Mouse (Mus musculus) heart, embryonic 14.5 days (tissue): ENCODE data around the gene Vav2. TPM values are rescaled to one million over a fixed set of nuclear protein-coding genes. Genes with fewer than 3 reads are reported as not detected.

Experiments
- ATAC-seq: fragments of 200-750 bp; cut with Nextera tagmentation; 2 replicates; pipeline ENCODE4 v1.8.0; 2017; ENCODE audit warnings: low read depth, moderate TSS enrichment; ENCODE audit not compliant: insufficient number of reproducible peaks, insufficient read depth, low FRiP score
- H3K27ac ChIP-seq, 2 experiments: fragments of 200-500 bp in 1 of 2; fragments of 300-500 bp in 1 of 2; sonication (generic) in 1 of 2; replicated peaks in 1 of 2; 2 replicates each; pipeline ENCODE4 v1.5.1; 2012 to 2014; ENCODE audit warnings: low read depth in 2 of 2, low read length in 2 of 2, control low read depth in 1 of 2, mild to moderate bottlenecking in 1 of 2, mixed read lengths in 1 of 2; ENCODE audit not compliant: control insufficient read depth in 1 of 2, insufficient read depth in 1 of 2
- H3K27me3 ChIP-seq: fragments of 300-500 bp; sonication (generic); 2 replicates; pipeline ENCODE4 v1.6.1; 2014; ENCODE audit warnings: mild to moderate bottlenecking, low read length, control low read depth; ENCODE audit not compliant: control insufficient read depth, insufficient read depth
- H3K36me3 ChIP-seq: fragments of 300-500 bp; sonication (generic); 2 replicates; pipeline ENCODE4 v1.6.1; 2014; ENCODE audit warnings: mild to moderate bottlenecking, control low read depth, low read length, mixed read lengths; ENCODE audit not compliant: control insufficient read depth, insufficient read depth
- H3K4me1 ChIP-seq, 2 experiments: fragments of 200-500 bp in 1 of 2; fragments of 300-500 bp in 1 of 2; sonication (generic) in 1 of 2; 2 replicates each; pipeline ENCODE4 v1.6.1; 2012 to 2014; ENCODE audit warnings: low read length in 2 of 2, control low read depth in 1 of 2, mixed read lengths in 1 of 2; ENCODE audit not compliant: control insufficient read depth in 2 of 2, insufficient read depth in 2 of 2
- H3K4me2 ChIP-seq: fragments of 300-500 bp; sonication (generic); 2 replicates; pipeline ENCODE4 v1.6.1; 2014; ENCODE audit warnings: mild to moderate bottlenecking, low read length
- H3K4me3 ChIP-seq, 2 experiments: fragments of 200-500 bp in 1 of 2; fragments of 300-500 bp in 1 of 2; sonication (generic) in 1 of 2; 2 replicates each; pipeline ENCODE4 v1.5.1; 2012 to 2014; ENCODE audit warnings: low read length in 2 of 2, mild to moderate bottlenecking in 2 of 2, control low read depth in 1 of 2, low read depth in 1 of 2, moderate library complexity in 1 of 2; ENCODE audit not compliant: control insufficient read depth in 1 of 2, insufficient read depth in 1 of 2
- H3K9ac ChIP-seq: fragments of 300-500 bp; sonication (generic); 2 replicates; pipeline ENCODE4 v1.6.1; 2014; ENCODE audit warnings: mild to moderate bottlenecking, low read length
- H3K9me3 ChIP-seq: fragments of 300-500 bp; sonication (generic); 2 replicates; pipeline ENCODE4 v1.6.1; 2016; ENCODE audit warnings: low read length, control low read depth; ENCODE audit not compliant: control insufficient read depth
- WGBS: fragments of 180-500 bp; shearing (Covaris S2); extraction: QIAGEN DNeasy Blood & Tissue Kit; methylation state at CpG from one replicate; pipeline ENCODE4 v1.1.7; 2014; 5-methylcytosine and 5-hydroxymethylcytosine counted together
- polyA plus RNA-seq: library from polyadenylated mRNA; unstranded; fragments of >200 nt; fragmentation: Nextera tagmentation; extraction: Ambion mirVana; gene quantifications from 2 replicates; pipeline ENCODE4 v1.2.1, GENCODE M21; 2014

The Vav2 gene
- polyA plus RNA-seq, 1 experiment from 2014 or later = 4.1 TPM

GRCm38 (mm10) chr2:27377876-27378275, 49.0 kb downstream of the Vav2 start:
- 43% methylated on average over 4 of the region's 4 CpGs for WGBS
- Histone ChIP-seq H3K36me3 (no peaks in the 10 kb centered on the region), H3K4me1 (peaks cover 25 to 32% of the 10 kb centered on the region in 2 experiments), H3K27ac (no peak overlapping the region), H3K27me3 (peaks cover 3% of the 10 kb centered on the region), H3K4me2 (no peak overlapping the region), H3K9me3 (no peaks in the 10 kb centered on the region), H3K4me3 (no peak overlapping the region), H3K9ac (no peak overlapping the region)
- ATAC-seq = no peak

- Histone ChIP-seq H3K9ac (no peak overlapping the region), H3K36me3 (no peaks in the 10 kb centered on the region), H3K27ac (no peak overlapping the region), H3K4me3 (no peak overlapping the region), H3K27me3 (peaks cover 3% of the 10 kb centered on the region), H3K9me3 (no peaks in the 10 kb centered on the region), H3K4me2 (no peak overlapping the region), H3K4me1 (peaks cover 26 to 36% of the 10 kb centered on the region in 2 experiments)
- whole genome bisulfite sequencing = 83% methylated on average over 8 of the region's 8 CpGs
- ATAC-seq = no peak
Observed at GRCm38 (mm10) chr2:27377164-27377563, 49.7 kb downstream of the Vav2 start.

DNA sequence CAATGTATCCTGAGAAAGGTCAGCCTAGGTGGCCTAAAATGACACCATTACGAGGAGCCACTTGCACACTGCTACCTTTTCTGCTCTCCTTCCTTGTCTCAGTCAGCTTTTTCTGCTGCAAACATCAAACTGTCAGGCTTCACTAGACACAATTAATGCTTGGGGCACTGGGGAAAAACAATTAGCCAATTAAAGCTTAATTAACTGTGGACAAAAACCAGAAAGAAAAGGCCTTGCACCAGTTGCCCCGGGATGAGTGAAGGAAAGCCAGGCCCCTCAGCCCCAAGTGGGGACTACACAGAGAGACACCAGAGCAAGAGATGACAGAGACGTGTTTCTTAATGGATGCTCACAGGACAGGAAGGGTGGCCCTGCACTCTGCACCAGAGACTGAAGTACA, 51.7 kb downstream of the Vav2 start:
- H3K4me1 ChIP-seq = peaks cover 14 to 19% of the 10 kb centered on the region in 2 experiments
- H3K4me3 ChIP-seq = no peak overlapping the region
- H3K27ac ChIP-seq = no peak overlapping the region
- no peak overlapping the region for H3K9ac ChIP-seq
- 56% methylated on average over 3 of the region's 3 CpGs for WGBS
- H3K4me2 ChIP-seq = no peak overlapping the region
- peaks cover 3% of the 10 kb centered on the region for H3K27me3 ChIP-seq
- H3K36me3 ChIP-seq = no peaks in the 10 kb centered on the region
- no peak for ATAC-seq
- no peaks in the 10 kb centered on the region for H3K9me3 ChIP-seq

DNA sequence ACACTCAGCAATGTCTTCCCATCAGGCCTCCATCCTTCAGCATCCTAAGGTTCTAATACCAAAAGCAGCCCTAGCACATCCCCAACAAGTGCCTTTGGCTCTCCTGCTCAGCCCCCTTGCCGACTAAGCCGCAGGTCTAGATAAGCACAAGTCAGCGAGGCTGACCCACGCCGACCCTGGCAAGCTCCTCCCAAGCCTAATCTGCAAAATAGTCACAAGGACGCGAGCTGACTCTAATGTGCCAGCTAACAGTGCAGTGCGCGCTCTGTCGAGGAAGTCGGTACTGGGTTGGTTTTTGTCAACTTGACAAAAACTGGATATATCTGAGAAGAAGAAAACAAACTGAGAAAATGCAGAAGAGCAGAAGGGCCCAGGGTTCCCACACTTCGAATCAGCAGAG, 53.5 kb downstream of the Vav2 start:
- Histone ChIP-seq H3K4me2 (peak overlapping the region; percentile 34), H3K27ac (no peak overlapping the region), H3K9ac (0 out of 2 replicates have a peak overlapping the region, but pooled peaks have one; percentile 17), H3K4me3 (no peak overlapping the region), H3K27me3 (no peaks in the 10 kb centered on the region; the same call in 1 of the 2 replicates), H3K4me1 (peaks cover 12 to 18% of the 10 kb centered on the region in 2 experiments), H3K9me3 (no peaks in the 10 kb centered on the region), H3K36me3 (no peaks in the 10 kb centered on the region)
- peak; percentile 68; the same call in 1 of the 2 replicates for ATAC-seq
- WGBS = 2% methylated on average over 12 of the region's 12 CpGs

- H3K4me3 ChIP-seq = no peak overlapping the region
- no peak overlapping the region for H3K9ac ChIP-seq
- no peak overlapping the region for H3K4me2 ChIP-seq
- 84% methylated on average over 2 of the region's 2 CpGs for WGBS
- no peak overlapping the region for H3K27ac ChIP-seq
- H3K9me3 ChIP-seq = no peaks in the 10 kb centered on the region
- H3K36me3 ChIP-seq = no peaks in the 10 kb centered on the region
- no peaks in the 10 kb centered on the region; the same call in 1 of the 2 replicates for H3K27me3 ChIP-seq
- H3K4me1 ChIP-seq = peaks cover 10 to 13% of the 10 kb centered on the region in 2 experiments
- no peak for ATAC-seq
Observed at GRCm38 (mm10) chr2:27371450-27371849, 55.4 kb downstream of the Vav2 start.

DNA sequence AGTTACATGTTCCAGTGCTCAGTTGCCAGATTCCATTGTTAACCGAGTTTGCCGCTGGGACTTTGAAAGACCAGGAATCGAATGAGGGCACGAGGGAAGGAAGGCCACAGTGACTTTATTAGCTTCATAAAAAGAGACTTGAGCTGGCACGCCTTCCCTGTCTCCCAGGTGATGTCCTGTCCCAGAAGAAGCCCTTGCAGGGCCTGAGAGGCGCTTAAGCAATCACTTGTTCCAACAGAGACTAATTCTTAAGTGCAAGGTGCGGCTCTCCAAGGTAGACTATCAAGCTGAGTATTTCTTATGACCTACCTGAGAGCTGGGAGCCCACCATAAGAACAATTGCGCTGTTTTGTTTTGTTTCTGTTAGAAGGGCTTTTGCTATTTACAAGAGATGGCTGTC, 57.9 kb downstream of the Vav2 start:
- ATAC-seq = no peak
- Histone ChIP-seq H3K36me3 (no peaks in the 10 kb centered on the region), H3K27me3 (no peaks in the 10 kb centered on the region), H3K9ac (no peak overlapping the region), H3K4me2 (no peak overlapping the region), H3K4me1 (peaks cover 10 to 13% of the 10 kb centered on the region in 2 experiments), H3K4me3 (no peak overlapping the region), H3K9me3 (no peaks in the 10 kb centered on the region), H3K27ac (no peak overlapping the region)
- 82% methylated on average over 8 of the region's 8 CpGs for whole genome bisulfite sequencing

GRCm38 (mm10) chr2:27365296-27365695, 61.5 kb downstream of the Vav2 start:
- Histone ChIP-seq H3K4me2 (no peak overlapping the region), H3K4me1 (no peaks in the 10 kb centered on the region), H3K27me3 (no peaks in the 10 kb centered on the region), H3K9me3 (no peaks in the 10 kb centered on the region), H3K9ac (no peak overlapping the region), H3K4me3 (no peak overlapping the region), H3K27ac (no peak overlapping the region), H3K36me3 (no peaks in the 10 kb centered on the region)
- 78% methylated on average over 4 of the region's 4 CpGs for whole genome bisulfite sequencing
- no peak for ATAC-seq

DNA sequence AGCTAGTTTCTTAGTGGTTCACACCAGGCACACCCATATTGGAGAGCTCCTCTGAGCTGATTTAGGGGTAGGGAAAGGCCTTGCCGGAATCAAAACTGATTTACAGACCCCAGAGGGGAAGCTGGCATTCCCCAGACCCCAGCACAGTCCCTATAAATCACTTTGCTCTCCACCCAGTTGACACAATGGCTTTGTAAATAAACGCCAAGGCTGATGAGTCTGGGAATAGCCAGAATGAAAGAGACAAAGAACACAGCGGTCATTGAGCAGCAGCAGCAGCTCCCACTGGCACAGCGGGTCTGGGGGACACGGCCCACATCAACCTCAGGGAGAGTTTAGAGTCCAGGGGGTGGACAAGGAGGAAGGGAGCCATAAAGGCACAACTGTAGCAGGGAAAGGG, 65.0 kb downstream of the Vav2 start:
- ATAC-seq = no peak
- H3K4me2 ChIP-seq = no peak overlapping the region
- H3K9me3 ChIP-seq = no peaks in the 10 kb centered on the region
- no peak overlapping the region for H3K9ac ChIP-seq
- H3K27me3 ChIP-seq = no peaks in the 10 kb centered on the region
- no peak overlapping the region for H3K4me3 ChIP-seq
- 72% methylated on average over 5 of the region's 5 CpGs for WGBS
- no peaks in the 10 kb centered on the region for H3K36me3 ChIP-seq
- no peaks in the 10 kb centered on the region for H3K4me1 ChIP-seq
- H3K27ac ChIP-seq = no peak overlapping the region
